Mouse (Mus musculus): ENCODE measurements at regions not wholly inside any gene's neighbourhood (a gene's known extent, or its start where the extent isn't known, plus 50 kb on each side); places are given as distances from the start of the nearest gene placed in this dataset.

DNA sequence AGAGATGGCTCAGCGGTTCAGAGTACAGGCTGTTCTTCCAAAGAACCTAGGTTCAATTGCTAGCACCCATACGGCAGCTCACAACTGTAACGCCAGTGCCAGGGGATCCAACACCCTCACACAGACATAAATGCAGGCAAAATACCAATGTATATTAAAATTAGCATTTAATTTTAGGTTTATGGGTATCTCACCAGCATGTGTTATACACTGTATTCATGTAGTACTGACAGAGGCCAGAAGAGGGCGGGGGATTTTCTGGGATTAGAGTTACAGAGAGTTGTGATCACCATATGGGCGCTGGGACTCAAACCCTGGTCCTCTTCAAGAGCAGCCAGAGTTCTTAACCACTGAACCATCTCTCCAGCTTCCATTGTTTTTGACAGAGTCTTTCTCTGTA, 121.8 kb upstream of the Lhx1 start:
- no peaks in the 10 kb centered on the region for H3K4me1 ChIP-seq (ENCODE audit: control insufficient read depth in 1 of 2, insufficient read depth in 2 of 2)
- no peak overlapping the region for H3K4me3 ChIP-seq (replicated peaks in 1 of 3; ENCODE audit: low read depth in 2 of 3, low read length in 2 of 3, poor library complexity in 1 of 3)
- H3K36me3 ChIP-seq (replicated peaks in 1 of 2; ENCODE audit: control insufficient read depth in 1 of 2, insufficient read depth in 1 of 2, low read length in 1 of 2): no peaks in the 10 kb centered on the region
- no peaks in the 10 kb centered on the region for H3K79me2 ChIP-seq (replicated peaks; ENCODE audit: control insufficient read depth, extremely low read depth, insufficient read depth, poor library complexity, severe bottlenecking)
- H3K9ac ChIP-seq (ENCODE audit: insufficient read depth, low read depth): no peak overlapping the region
- in situ Hi-C loops (cut with MboI; ENCODE audit: low pct_ligation_motif_present, low pct_unique_long_range_greater_than_20kb, low sequenced_read_pairs) (no loop called here), dilution Hi-C loops (cut with MboI; ENCODE audit: extremely low pct_ligation_motif_present, extremely low pct_unique_long_range_greater_than_20kb, low sequenced_read_pairs) (no loop called here)
- no peak overlapping the region for H3K4me2 ChIP-seq (ENCODE audit: insufficient read depth, low read depth, poor library complexity, severe bottlenecking)
- peaks cover 8% of the 10 kb centered on the region for H3K9me3 ChIP-seq (replicated peaks; ENCODE audit: low read length)
- peaks cover 84% of the 10 kb centered on the region for H3K27me3 ChIP-seq (replicated peaks)
- DNase-seq (ENCODE audit: extremely low read depth): peak; percentile 4
- no peak overlapping the region for H3K27ac ChIP-seq (ENCODE audit: insufficient read depth, low read depth)
- TF ChIP-seq E2F4 (IDR thresholded peaks at IDR 0.05; ENCODE audit: insufficient replicate concordance, low read depth, low read length) (no peak), POLR2A (IDR thresholded peaks at IDR 0.05; ENCODE audit: low read depth, low read length) (no peak), CTCF (conservative IDR thresholded peaks at IDR 0.05 in 1 of 2, IDR thresholded peaks at IDR 0.05 in 1 of 2; ENCODE audit: low read depth in 2 of 2, low read length in 2 of 2) (peak in 1 of 2 experiments; percentile 26; a peak in 1 of 4 replicates)

DNA sequence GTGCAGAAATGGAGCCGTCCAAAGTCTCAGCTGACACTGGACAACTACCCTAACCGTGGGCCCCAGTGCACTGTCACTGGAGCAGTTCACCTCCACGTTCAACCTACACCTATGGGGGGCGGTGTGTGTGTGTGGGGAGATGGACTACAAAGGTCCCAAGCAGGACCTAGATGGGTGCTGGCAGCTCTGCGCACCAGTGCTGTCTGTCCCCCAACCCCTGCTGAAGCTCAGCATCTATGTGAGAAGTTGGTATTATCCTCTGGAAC, 117.7 kb upstream of the Lhx1 start:
- Histone ChIP-seq H3K9ac (ENCODE audit: insufficient read depth, low read depth) (no peak overlapping the region), H3K27me3 (replicated peaks) (peaks cover 88% of the 10 kb centered on the region), H3K9me3 (replicated peaks; ENCODE audit: low read length) (peaks cover 8% of the 10 kb centered on the region), H3K4me3 (replicated peaks in 1 of 3; ENCODE audit: low read depth in 2 of 3, low read length in 2 of 3, poor library complexity in 1 of 3) (no peak overlapping the region), H3K4me2 (ENCODE audit: insufficient read depth, low read depth, poor library complexity, severe bottlenecking) (no peak overlapping the region), H3K36me3 (replicated peaks in 1 of 2; ENCODE audit: control insufficient read depth in 1 of 2, insufficient read depth in 1 of 2, low read length in 1 of 2) (no peaks in the 10 kb centered on the region), H3K4me1 (ENCODE audit: control insufficient read depth in 1 of 2, insufficient read depth in 2 of 2) (no peaks in the 10 kb centered on the region), H3K27ac (ENCODE audit: insufficient read depth, low read depth) (no peak overlapping the region), H3K79me2 (replicated peaks; ENCODE audit: control insufficient read depth, extremely low read depth, insufficient read depth, poor library complexity, severe bottlenecking) (no peaks in the 10 kb centered on the region)
- in situ Hi-C loops (cut with MboI; ENCODE audit: low pct_ligation_motif_present, low pct_unique_long_range_greater_than_20kb, low sequenced_read_pairs) (no loop called here), dilution Hi-C loops (cut with MboI; ENCODE audit: extremely low pct_ligation_motif_present, extremely low pct_unique_long_range_greater_than_20kb, low sequenced_read_pairs) (no loop called here)
- DNase-seq (ENCODE audit: extremely low read depth): no peak
- TF ChIP-seq MAX (IDR thresholded peaks at IDR 0.05; ENCODE audit: low read length): no peak
- no peak for TF ChIP-seq E2F4 (IDR thresholded peaks at IDR 0.05; ENCODE audit: insufficient replicate concordance, low read depth, low read length)
- TF ChIP-seq GABPA (IDR thresholded peaks at IDR 0.05; ENCODE audit: insufficient replicate concordance, low read depth, low read length): no peak
- no peak for TF ChIP-seq ZKSCAN1 (IDR thresholded peaks at IDR 0.05; ENCODE audit: borderline replicate concordance, low read depth, low read length)
- no peak for TF ChIP-seq EP300 (IDR thresholded peaks at IDR 0.05; ENCODE audit: low read length)
- no peak for TF ChIP-seq ZMIZ1 (IDR thresholded peaks at IDR 0.05; ENCODE audit: low read depth, low read length)

DNA sequence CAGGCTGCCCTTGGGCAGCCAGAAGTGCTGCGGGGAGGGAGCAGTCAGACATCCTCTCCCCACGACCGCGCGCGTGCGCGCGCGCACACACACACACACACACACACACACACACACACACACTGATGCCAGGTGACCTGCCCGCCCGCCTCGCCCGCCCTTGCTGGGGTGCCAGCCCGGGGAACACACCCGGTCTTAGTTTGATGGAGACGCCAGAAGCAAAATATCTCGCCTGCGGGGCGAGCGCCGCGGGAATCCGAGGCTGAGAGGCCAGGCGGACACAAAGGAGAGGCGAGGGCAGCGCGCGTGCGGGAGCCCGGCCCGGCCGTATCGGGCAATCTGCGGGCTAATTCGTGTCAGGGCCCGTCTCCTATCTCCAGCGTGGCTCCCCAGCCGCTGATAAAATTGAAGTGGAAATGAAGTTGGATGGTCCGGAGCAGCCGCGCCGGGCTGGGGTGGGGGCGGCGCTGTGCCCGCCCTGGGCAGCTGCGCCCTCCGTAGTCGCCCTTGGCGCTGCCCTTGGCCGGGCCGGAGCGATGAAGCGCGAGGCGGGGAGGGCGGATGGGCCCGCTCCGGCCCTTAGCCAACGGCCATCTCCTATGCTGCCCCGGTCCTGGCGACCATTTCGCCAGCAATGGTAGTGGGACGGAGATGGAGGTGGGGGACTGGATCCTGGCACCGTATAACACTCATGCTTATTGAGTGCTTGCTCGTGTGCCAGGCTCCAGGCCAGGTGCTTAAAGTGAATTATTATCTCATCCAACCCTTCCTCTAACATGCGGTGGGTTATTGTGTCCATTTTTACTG, 117.2 kb upstream of the Lhx1 start:
- no peak for TF ChIP-seq ELF1 (IDR thresholded peaks at IDR 0.05; ENCODE audit: low read depth, low read length)
- dilution Hi-C loops (cut with MboI; ENCODE audit: extremely low pct_ligation_motif_present, extremely low pct_unique_long_range_greater_than_20kb, low sequenced_read_pairs): no loop called here
- no peaks in the 10 kb centered on the region for H3K4me1 ChIP-seq (ENCODE audit: control insufficient read depth in 1 of 2, insufficient read depth in 2 of 2)
- H3K9me3 ChIP-seq (replicated peaks; ENCODE audit: low read length): peaks cover 5% of the 10 kb centered on the region
- DNase-seq (ENCODE audit: extremely low read depth): no peak
- in situ Hi-C loops (cut with MboI; ENCODE audit: low pct_ligation_motif_present, low pct_unique_long_range_greater_than_20kb, low sequenced_read_pairs): no loop called here
- H3K4me2 ChIP-seq (ENCODE audit: insufficient read depth, low read depth, poor library complexity, severe bottlenecking): no peak overlapping the region
- no peak overlapping the region for H3K9ac ChIP-seq (ENCODE audit: insufficient read depth, low read depth)
- no peaks in the 10 kb centered on the region for H3K36me3 ChIP-seq (replicated peaks in 1 of 2; ENCODE audit: control insufficient read depth in 1 of 2, insufficient read depth in 1 of 2, low read length in 1 of 2)
- no peaks in the 10 kb centered on the region for H3K79me2 ChIP-seq (replicated peaks; ENCODE audit: control insufficient read depth, extremely low read depth, insufficient read depth, poor library complexity, severe bottlenecking)
- peaks cover 88% of the 10 kb centered on the region for H3K27me3 ChIP-seq (replicated peaks)
- no peak overlapping the region for H3K4me3 ChIP-seq (replicated peaks in 1 of 3; ENCODE audit: low read depth in 2 of 3, low read length in 2 of 3, poor library complexity in 1 of 3)
- H3K27ac ChIP-seq (ENCODE audit: insufficient read depth, low read depth): no peak overlapping the region

Data from CH12.LX (cell line).